Mouse (Mus musculus) MEL (cell line): ENCODE results near the gene Eef1akmt2. TPM values are rescaled to one million over a fixed set of nuclear protein-coding genes. Genes with fewer than 3 reads are reported as not detected.

ENCODE experiments used
- DNase-seq: peaks from one replicate; pipeline ENCODE4 v3.0.0; 2011; ENCODE audit warnings: low read depth, low spot score
- H3K27ac ChIP-seq: 2 replicates; pipeline ENCODE4 v1.5.1; 2012; ENCODE audit warnings: low read depth, mild to moderate bottlenecking, control low read depth, low read length, moderate library complexity; ENCODE audit not compliant: control insufficient read depth
- H3K27me3 ChIP-seq, 2 experiments: fragments of 150-350 bp in 1 of 2; sonication (generic) in 1 of 2; 2 replicates each; pipeline ENCODE4 v1.6.1; 2012; ENCODE audit warnings: low read length in 2 of 2, mild to moderate bottlenecking in 2 of 2, improper control_type of control experiment in 1 of 2, moderate library complexity in 1 of 2; ENCODE audit not compliant: insufficient read depth in 2 of 2, control insufficient read depth in 1 of 2
- H3K36me3 ChIP-seq, 2 experiments: 2 replicates each; pipeline ENCODE4 v1.6.1; 2012 to 2014; ENCODE audit warnings: low read length in 2 of 2, improper control_type of control experiment in 1 of 2, inconsistent platforms in 1 of 2, mild to moderate bottlenecking in 1 of 2; ENCODE audit not compliant: insufficient read depth in 2 of 2, control insufficient read depth in 1 of 2
- H3K4me1 ChIP-seq, 2 experiments: fragments of 150-350 bp in 1 of 2; sonication (generic) in 1 of 2; 2 replicates each; pipeline ENCODE4 v1.6.1; 2012; ENCODE audit warnings: low read length in 2 of 2, improper control_type of control experiment in 1 of 2, mild to moderate bottlenecking in 1 of 2; ENCODE audit not compliant: insufficient read depth in 2 of 2, control insufficient read depth in 1 of 2
- H3K4me3 ChIP-seq, 2 experiments: fragments of 150-350 bp in 1 of 2; sonication (generic) in 1 of 2; 2 replicates each; pipeline ENCODE4 v1.5.1; 2012; ENCODE audit warnings: low read depth in 2 of 2, low read length in 2 of 2, mild to moderate bottlenecking in 2 of 2, moderate library complexity in 2 of 2, control low read depth in 1 of 2, improper control_type of control experiment in 1 of 2; ENCODE audit not compliant: control insufficient read depth in 1 of 2, insufficient read depth in 1 of 2
- H3K79me2 ChIP-seq: 2 replicates; pipeline ENCODE4 v1.6.1; 2012; ENCODE audit warnings: mild to moderate bottlenecking, low read length, moderate library complexity; ENCODE audit not compliant: control insufficient read depth, poor library complexity, insufficient read depth
- H3K9ac ChIP-seq: 2 replicates; pipeline ENCODE4 v1.6.1; 2012; ENCODE audit warnings: low read depth, mild to moderate bottlenecking, control low read depth, low read length, moderate library complexity; ENCODE audit not compliant: control insufficient read depth, poor library complexity, severe bottlenecking
- H3K9me3 ChIP-seq: fragments of 150-350 bp; sonication (generic); replicated peaks from 2 replicates; pipeline ENCODE4 v1.6.1; 2012; ENCODE audit warnings: mild to moderate bottlenecking, low read length, improper control_type of control experiment, moderate library complexity; ENCODE audit not compliant: insufficient read depth
- CHD1 ChIP-seq: IDR thresholded peaks from 2 replicates; pipeline ENCODE4 v1.6.1; 2012; ENCODE audit warnings: low read depth, mild to moderate bottlenecking, inconsistent platforms, low read length, improper control_type of control experiment
- CTCF ChIP-seq, 3 experiments: IDR thresholded peaks in 2 of 3; conservative IDR thresholded peaks in 1 of 3; 2 replicates each; pipeline ENCODE4 v1.5.1; 2011 to 2012; ENCODE audit warnings: low read length in 3 of 3, low read depth in 2 of 3, mild to moderate bottlenecking in 2 of 3, improper control_type of control experiment in 1 of 3, inconsistent platforms in 1 of 3, mixed read lengths in 1 of 3, moderate library complexity in 1 of 3; ENCODE audit not compliant: control insufficient read depth in 1 of 3, insufficient read depth in 1 of 3, poor library complexity in 1 of 3, severe bottlenecking in 1 of 3
- ELF1 ChIP-seq: IDR thresholded peaks from 2 replicates; pipeline ENCODE4 v1.6.1; 2014; ENCODE audit warnings: low read depth, mild to moderate bottlenecking, inconsistent platforms, low read length, improper control_type of control experiment, moderate library complexity
- ETS1 ChIP-seq: IDR thresholded peaks from 2 replicates; pipeline ENCODE4 v1.6.1; 2012; ENCODE audit warnings: low read depth, mild to moderate bottlenecking, inconsistent platforms, low read length, improper control_type of control experiment, moderate library complexity
- GABPA ChIP-seq: IDR thresholded peaks from 2 replicates; pipeline ENCODE4 v1.6.1; 2012; ENCODE audit warnings: low read depth, mild to moderate bottlenecking, inconsistent platforms, low read length, improper control_type of control experiment, moderate library complexity
- HCFC1 ChIP-seq: IDR thresholded peaks from 2 replicates; pipeline ENCODE4 v1.6.1; 2012; ENCODE audit warnings: low read depth, mild to moderate bottlenecking, inconsistent platforms, low read length, improper control_type of control experiment, moderate library complexity
- JUND ChIP-seq: IDR thresholded peaks from 2 replicates; pipeline ENCODE4 v1.6.1; 2011; ENCODE audit warnings: low read depth, mild to moderate bottlenecking, improper control_type of control experiment, low read length
- MYB ChIP-seq: IDR thresholded peaks from 2 replicates; pipeline ENCODE4 v1.6.1; 2011; ENCODE audit warnings: mild to moderate bottlenecking, low read depth, low read length, improper control_type of control experiment
- MYC ChIP-seq: IDR thresholded peaks from 2 replicates; pipeline ENCODE4 v1.6.1; 2011; ENCODE audit warnings: low read depth, mild to moderate bottlenecking, low read length, improper control_type of control experiment, moderate library complexity
- NRF1 ChIP-seq: IDR thresholded peaks from 2 replicates; pipeline ENCODE4 v1.6.1; 2014; ENCODE audit warnings: low read depth, mild to moderate bottlenecking, inconsistent platforms, low read length, improper control_type of control experiment, moderate library complexity; ENCODE audit not compliant: poor library complexity, insufficient read depth, severe bottlenecking
- RAD21 ChIP-seq: IDR thresholded peaks from 2 replicates; pipeline ENCODE4 v1.6.1; 2011; ENCODE audit warnings: mild to moderate bottlenecking, low read depth, low read length, improper control_type of control experiment
- USF1 ChIP-seq: IDR thresholded peaks from 2 replicates; pipeline ENCODE4 v1.6.1; 2014; ENCODE audit warnings: low read depth, mild to moderate bottlenecking, inconsistent platforms, low read length, improper control_type of control experiment, moderate library complexity
- USF2 ChIP-seq, 2 experiments: IDR thresholded peaks; 2 replicates each; pipeline ENCODE4 v1.6.1; 2011 to 2012; ENCODE audit warnings: improper control_type of control experiment in 2 of 2, low read length in 2 of 2, borderline replicate concordance in 1 of 2, inconsistent platforms in 1 of 2, low read depth in 1 of 2, mild to moderate bottlenecking in 1 of 2; ENCODE audit not compliant: insufficient read depth in 1 of 2
- ZMIZ1 ChIP-seq: IDR thresholded peaks from 2 replicates; pipeline ENCODE4 v1.6.1; 2012; ENCODE audit warnings: low read depth, mild to moderate bottlenecking, inconsistent platforms, low read length, improper control_type of control experiment, moderate library complexity
- polyA plus RNA-seq, 2 experiments: library from polyadenylated mRNA; stranded (reverse) in 1 of 2; unstranded in 1 of 2; fragments of >175 nt in 1 of 2; fragments of >200 nt in 1 of 2; gene quantifications; 2 replicates each; pipeline versions ENCODE4 v1.2.1 to v1.2.4; 2012; ENCODE audit warnings: low replicate concordance in 2 of 2, low read depth in 1 of 2; ENCODE audit not compliant: insufficient read length in 2 of 2, insufficient read depth in 1 of 2, missing spikeins in 1 of 2
- total RNA-seq: library from RNA; depleted of rRNA; stranded (reverse); fragments of 300-350 nt; gene quantifications from 2 replicates; pipeline ENCODE4 v1.2.3, GENCODE M21; 2012

The Eef1akmt2 gene
- total and polyA plus RNA-seq, 3 experiments, result 26.9 to 330 (median 27.0) TPM

GRCm38 (mm10) chr7:132801509-132801908, 51.0 kb downstream of the Eef1akmt2 start:
- no peak for TF ChIP-seq MYB
- TF ChIP-seq MYC, result no peak
- H3K4me3 ChIP-seq, result no peak overlapping the region
- peaks cover 12 to 25% of the 10 kb centered on the region in 2 experiments for H3K4me1 ChIP-seq
- H3K9ac ChIP-seq, result no peak overlapping the region
- H3K36me3 ChIP-seq, result peaks cover 0 to 20% of the 10 kb centered on the region in 2 experiments; a peak in 2 of 4 replicates
- no peaks in the 10 kb centered on the region for H3K9me3 ChIP-seq
- H3K79me2 ChIP-seq, result peaks cover 9% of the 10 kb centered on the region; the same call in 1 of the 2 replicates
- H3K27me3 ChIP-seq, result no peaks in the 10 kb centered on the region
- no peak overlapping the region for H3K27ac ChIP-seq
- DNase-seq, result no peak

GRCm38 (mm10) chr7:132800868-132801267, 51.6 kb downstream of the Eef1akmt2 start:
- H3K27me3 ChIP-seq, result no peaks in the 10 kb centered on the region
- no peak overlapping the region for H3K4me3 ChIP-seq
- no peak for DNase-seq
- peaks cover 12 to 23% of the 10 kb centered on the region in 2 experiments for H3K4me1 ChIP-seq
- peaks cover 0 to 20% of the 10 kb centered on the region in 2 experiments; a peak in 2 of 4 replicates for H3K36me3 ChIP-seq
- H3K9me3 ChIP-seq, result no peaks in the 10 kb centered on the region
- TF ChIP-seq CHD1 (no peak), ELF1 (no peak), CTCF (IDR thresholded peaks at IDR 0.05 in 2 of 3, conservative IDR thresholded peaks at IDR 0.05 in 1 of 3; ENCODE audit: control insufficient read depth in 1 of 3, insufficient read depth in 1 of 3, low read depth in 2 of 3, low read length in 3 of 3, poor library complexity in 1 of 3, severe bottlenecking in 1 of 3) (no peak)
- H3K9ac ChIP-seq, result no peak overlapping the region
- peaks cover 9% of the 10 kb centered on the region; the same call in 1 of the 2 replicates for H3K79me2 ChIP-seq
- H3K27ac ChIP-seq, result no peak overlapping the region

- Histone ChIP-seq H3K9ac (no peak overlapping the region), H3K4me3 (no peak overlapping the region)
- TF ChIP-seq NRF1, result no peak
- TF ChIP-seq GABPA, result no peak
- no peak for TF ChIP-seq ZMIZ1
- no peak for TF ChIP-seq JUND
- no peak for TF ChIP-seq RAD21
- no peak for TF ChIP-seq HCFC1
- TF ChIP-seq USF1, result no peak
- TF ChIP-seq CTCF (IDR thresholded peaks at IDR 0.05 in 2 of 3, conservative IDR thresholded peaks at IDR 0.05 in 1 of 3; ENCODE audit: control insufficient read depth in 1 of 3, insufficient read depth in 1 of 3, low read depth in 2 of 3, low read length in 3 of 3, poor library complexity in 1 of 3, severe bottlenecking in 1 of 3), result no peak
- TF ChIP-seq USF2 (IDR thresholded peaks at IDR 0.05; ENCODE audit: borderline replicate concordance in 1 of 2, insufficient read depth in 1 of 2, low read depth in 1 of 2, low read length in 2 of 2), result no peak
- no peak for TF ChIP-seq ETS1
- TF ChIP-seq, all 39 proteins: peak for 0
- Histone ChIP-seq H3K79me2 (peaks cover 2% of the 10 kb centered on the region; the same call in 1 of the 2 replicates), H3K27me3 (no peaks in the 10 kb centered on the region), H3K4me1 (peaks cover 0 to 8% of the 10 kb centered on the region in 2 experiments; a peak in 2 of 4 replicates), H3K27ac (no peak overlapping the region), H3K9me3 (no peaks in the 10 kb centered on the region), H3K36me3 (peaks cover 0 to 7% of the 10 kb centered on the region in 2 experiments; a peak in 2 of 4 replicates)
- no peak for DNase-seq
Observed at GRCm38 (mm10) chr7:132799119-132800016, 53.1 kb downstream of the Eef1akmt2 start.
